Mouse (Mus musculus) thymus, adult 2 months (tissue): ENCODE data around the gene Aldh3a1. TPM values are rescaled to one million over a fixed set of nuclear protein-coding genes. Genes with fewer than 3 reads are reported as not detected.

Experiments
- DNase-seq: peaks from one replicate; pipeline ENCODE4 v3.0.0; 2021
- H3K27ac ChIP-seq: fragments of 200-500 bp; 2 replicates; pipeline ENCODE4 v1.5.1; 2012; ENCODE audit warnings: low read length, control low read depth; ENCODE audit not compliant: control insufficient read depth, insufficient read depth
- H3K27me3 ChIP-seq: fragments of 200-500 bp; 2 replicates; pipeline ENCODE4 v1.6.1; 2012; ENCODE audit warnings: mild to moderate bottlenecking, low read length, moderate library complexity, mixed read lengths; ENCODE audit not compliant: control insufficient read depth, insufficient read depth
- H3K36me3 ChIP-seq: fragments of 200-500 bp; 2 replicates; pipeline ENCODE4 v1.6.1; 2012; ENCODE audit warnings: mild to moderate bottlenecking, low read length, moderate library complexity; ENCODE audit not compliant: control insufficient read depth, insufficient read depth
- H3K4me1 ChIP-seq: fragments of 200-500 bp; replicated peaks from 2 replicates; pipeline ENCODE4 v1.6.1; 2012; ENCODE audit warnings: low read length; ENCODE audit not compliant: control insufficient read depth, insufficient read depth
- H3K4me3 ChIP-seq: fragments of 200-500 bp; 2 replicates; pipeline ENCODE4 v1.5.1; 2012; ENCODE audit warnings: mild to moderate bottlenecking, low read length, control low read depth, moderate library complexity; ENCODE audit not compliant: control insufficient read depth, insufficient read depth
- CTCF ChIP-seq: fragments of 200-500 bp; IDR thresholded peaks from 2 replicates; pipeline ENCODE4 v1.5.1; 2012; ENCODE audit warnings: mild to moderate bottlenecking, control low read depth, low read length, moderate library complexity, borderline replicate concordance; ENCODE audit not compliant: control insufficient read depth, poor library complexity, insufficient read depth; ENCODE audit errors: extremely low read depth
- POLR2A ChIP-seq: fragments of 200-500 bp; IDR thresholded peaks from 2 replicates; pipeline ENCODE4 v1.6.1; 2012; ENCODE audit warnings: mild to moderate bottlenecking, low read length, control low read depth, moderate library complexity; ENCODE audit not compliant: control insufficient read depth, poor library complexity, insufficient read depth; ENCODE audit errors: extremely low read depth
- WGBS: fragments of 180-500 bp; shearing (Covaris S2); methylation state at CpG from one replicate; pipeline ENCODE4 v1.1.7; 2018; 5-methylcytosine and 5-hydroxymethylcytosine counted together
- polyA plus RNA-seq: library from polyadenylated mRNA; depleted of rRNA; stranded (reverse); fragments of >200 nt; gene quantifications from 2 replicates; pipeline ENCODE4 v1.2.3, GENCODE M21; 2012; rRNA removed

Gene Aldh3a1
- polyA plus RNA-seq, 1 experiment: 1.4 TPM

GRCm38 (mm10) chr11:61252807-61253206 is 45.5 kb downstream of the Aldh3a1 start:
- Histone ChIP-seq H3K36me3 (peaks cover 51% of the 10 kb centered on the region), H3K27ac (no peak overlapping the region), H3K4me1 (no peaks in the 10 kb centered on the region), H3K4me3 (no peak overlapping the region), H3K27me3 (no peaks in the 10 kb centered on the region)
- TF ChIP-seq POLR2A (no peak), CTCF (no peak)
- WGBS: 96% methylated on average over 12 of the region's 12 CpGs
- no peak for DNase-seq

- H3K36me3 ChIP-seq: peaks cover 72% of the 10 kb centered on the region
- no peak overlapping the region for H3K4me3 ChIP-seq
- WGBS: 98% methylated on average over 6 of the region's 6 CpGs
- TF ChIP-seq CTCF (no peak), POLR2A (no peak)
- no peak overlapping the region for H3K27ac ChIP-seq
- H3K27me3 ChIP-seq: no peaks in the 10 kb centered on the region
- no peaks in the 10 kb centered on the region for H3K4me1 ChIP-seq
- DNase-seq: no peak
Measured at GRCm38 (mm10) chr11:61259106-61259505, 51.8 kb downstream of the Aldh3a1 start.

DNA sequence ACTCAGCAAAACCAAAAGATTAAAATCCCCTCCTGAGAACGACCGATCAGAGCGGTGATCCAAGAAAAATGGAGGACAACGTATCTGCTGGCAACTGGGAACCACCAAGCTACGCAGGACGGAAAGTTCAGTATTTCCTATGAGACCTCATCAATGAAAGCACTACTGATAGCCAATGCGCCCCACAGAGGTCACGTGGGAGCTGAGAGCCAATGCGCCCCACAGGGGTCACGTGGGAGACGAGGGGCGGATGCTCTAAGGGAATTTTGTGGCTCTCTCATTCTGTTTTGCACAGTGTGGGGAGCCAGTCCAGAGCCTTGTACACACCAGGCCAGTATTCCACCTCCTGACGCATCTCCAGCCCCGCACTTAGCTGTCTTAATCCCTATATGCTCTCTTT is 55.2 kb downstream of the Aldh3a1 start:
- no peak overlapping the region for H3K27ac ChIP-seq
- DNase-seq: no peak
- H3K4me1 ChIP-seq: peaks cover 2% of the 10 kb centered on the region; the same call in 1 of the 2 replicates
- no peaks in the 10 kb centered on the region for H3K27me3 ChIP-seq
- H3K4me3 ChIP-seq: no peak overlapping the region
- 98% methylated on average over 14 of the region's 14 CpGs for WGBS
- H3K36me3 ChIP-seq: peaks cover 57% of the 10 kb centered on the region
- no peak for TF ChIP-seq CTCF
- TF ChIP-seq POLR2A: no peak

DNA sequence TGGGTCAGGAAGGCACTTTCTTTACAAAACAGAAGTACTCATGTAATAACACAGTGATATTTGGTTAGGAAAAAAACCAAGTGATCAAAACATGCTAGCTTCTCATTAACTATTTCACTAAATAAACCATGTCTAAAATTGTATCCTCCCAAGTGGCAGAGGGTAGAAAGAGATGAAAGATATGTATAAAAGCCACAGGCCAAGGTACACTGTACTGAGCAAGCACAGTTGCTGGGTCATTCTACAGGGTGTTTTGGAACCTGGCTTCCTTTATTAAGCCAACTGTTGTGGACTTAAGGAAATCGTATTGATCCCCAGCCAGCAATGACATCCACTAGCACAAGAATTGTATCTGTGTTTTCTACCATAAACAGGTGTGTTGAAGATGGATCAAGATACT is 56.5 kb downstream of the Aldh3a1 start:
- 93% methylated on average over 1 of the region's 1 CpGs for WGBS
- H3K27me3 ChIP-seq: no peaks in the 10 kb centered on the region
- H3K36me3 ChIP-seq: peaks cover 45% of the 10 kb centered on the region
- no peak for DNase-seq
- H3K27ac ChIP-seq: no peak overlapping the region
- no peak overlapping the region for H3K4me3 ChIP-seq
- no peak for TF ChIP-seq CTCF
- TF ChIP-seq POLR2A: no peak
- H3K4me1 ChIP-seq: peaks cover 2% of the 10 kb centered on the region; the same call in 1 of the 2 replicates

- peak; percentile 26; the same call in 1 of the 2 replicates for TF ChIP-seq CTCF
- peak; percentile 92 for TF ChIP-seq POLR2A
Measured at GRCm38 (mm10) chr11:61266551-61267533, 59.5 kb downstream of the Aldh3a1 start, which contains the start of gene Aldh3a2. Gene Aldh3a2 (minus strand): TSS chr11:61267464.

More at GRCm38 (mm10) chr11:61266551-61267533, 59.5 kb downstream of the Aldh3a1 start, which contains the start of gene Aldh3a2:
- WGBS: under 1% methylated on average over 58 of the region's 58 CpGs
- Histone ChIP-seq H3K27ac (peak within 1 kb of the TSS; percentile 85), H3K27me3 (no peaks in the 10 kb centered on the region), H3K4me1 (peaks cover 2% of the 10 kb centered on the region; the same call in 1 of the 2 replicates), H3K4me3 (peak within 1 kb of the TSS; percentile 85), H3K36me3 (peaks cover 21% of the 10 kb centered on the region)
- peak; percentile 98 for DNase-seq

Other genes starting within 250 kb of the Aldh3a1 start
- 0.51 and 1.8 TPM in 2 replicates for gene Kcnj12, start 185.0 kb upstream of the Aldh3a1 start, polyA plus RNA-seq
- 134 and 160 TPM in 2 replicates for gene Tnfrsf13b, start 80.8 kb upstream of the Aldh3a1 start, polyA plus RNA-seq
- gene Usp22, start 32.5 kb upstream of the Aldh3a1 start, polyA plus RNA-seq: 57.5 and 68.6 TPM in 2 replicates
- gene Aldh3a2, start 59.9 kb downstream of the Aldh3a1 start, polyA plus RNA-seq: 89.9 and 92.7 TPM in 2 replicates
- 0.51 and 0.67 TPM in 2 replicates for gene Slc47a2, start 135.3 kb downstream of the Aldh3a1 start, polyA plus RNA-seq
- 1.5 and 3.4 TPM in 2 replicates for gene Slc47a1, start 170.8 kb downstream of the Aldh3a1 start, polyA plus RNA-seq
- gene Rnf112, start 246.6 kb downstream of the Aldh3a1 start, polyA plus RNA-seq: 0.12 and 0.13 TPM in 2 replicates